Mouse (Mus musculus) central nervous system, embryonic 14 days (tissue): ENCODE results near the gene Tbp. TPM values are rescaled to one million over a fixed set of nuclear protein-coding genes. Genes with fewer than 3 reads are reported as not detected.

ENCODE experiments used
- polyA plus RNA-seq: library from polyadenylated mRNA; depleted of rRNA; stranded (reverse); fragments of >200 nt; gene quantifications from 2 replicates; pipeline ENCODE4 v1.2.3, GENCODE M21; 2012; rRNA removed

Tbp gene
- 85.6 and 92.7 TPM in 2 replicates for polyA plus RNA-seq

DNA sequence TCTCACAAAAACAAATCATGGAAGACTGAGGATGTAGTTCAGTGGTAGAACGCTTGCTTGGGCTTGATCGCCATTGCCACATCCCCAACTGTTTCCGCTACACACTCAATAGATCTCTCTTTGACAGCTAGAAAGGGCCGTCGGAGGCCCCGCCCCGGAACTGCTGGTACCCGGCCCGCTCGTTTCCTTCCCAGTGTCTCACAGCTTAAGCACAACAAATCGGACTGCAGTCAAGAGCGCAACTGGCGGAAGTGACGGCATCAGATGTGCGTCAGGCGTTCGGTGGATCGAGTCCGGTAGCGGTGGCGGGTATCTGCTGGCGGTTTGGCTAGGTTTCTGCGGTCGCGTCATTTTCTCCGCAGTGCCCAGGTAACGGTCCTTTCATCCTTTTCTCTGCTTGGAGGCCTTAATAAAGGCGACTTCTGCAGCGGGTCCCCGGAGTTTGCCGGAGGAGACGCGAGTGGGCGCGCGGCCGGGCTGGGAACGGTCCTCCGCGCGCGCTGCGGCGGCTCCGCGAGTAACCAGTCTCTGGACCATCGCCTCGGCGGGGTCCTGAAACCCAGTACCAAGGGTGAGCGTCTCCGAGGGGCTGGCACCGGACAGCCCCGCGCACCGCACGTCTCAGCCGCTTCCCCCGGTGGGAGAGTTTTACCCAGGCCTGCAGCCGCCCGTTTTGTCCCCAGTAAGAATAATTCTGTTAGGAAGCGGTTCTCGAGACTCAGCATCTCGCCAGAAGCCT is at the start of gene Tbp, which contains the start of gene Psmb1:
Gene Tbp (plus strand): TSS at position 233 of the 739 bp plus-strand sequence.
Gene Psmb1 (minus strand): TSS at position 96 of the 739 bp plus-strand sequence.

DNA sequence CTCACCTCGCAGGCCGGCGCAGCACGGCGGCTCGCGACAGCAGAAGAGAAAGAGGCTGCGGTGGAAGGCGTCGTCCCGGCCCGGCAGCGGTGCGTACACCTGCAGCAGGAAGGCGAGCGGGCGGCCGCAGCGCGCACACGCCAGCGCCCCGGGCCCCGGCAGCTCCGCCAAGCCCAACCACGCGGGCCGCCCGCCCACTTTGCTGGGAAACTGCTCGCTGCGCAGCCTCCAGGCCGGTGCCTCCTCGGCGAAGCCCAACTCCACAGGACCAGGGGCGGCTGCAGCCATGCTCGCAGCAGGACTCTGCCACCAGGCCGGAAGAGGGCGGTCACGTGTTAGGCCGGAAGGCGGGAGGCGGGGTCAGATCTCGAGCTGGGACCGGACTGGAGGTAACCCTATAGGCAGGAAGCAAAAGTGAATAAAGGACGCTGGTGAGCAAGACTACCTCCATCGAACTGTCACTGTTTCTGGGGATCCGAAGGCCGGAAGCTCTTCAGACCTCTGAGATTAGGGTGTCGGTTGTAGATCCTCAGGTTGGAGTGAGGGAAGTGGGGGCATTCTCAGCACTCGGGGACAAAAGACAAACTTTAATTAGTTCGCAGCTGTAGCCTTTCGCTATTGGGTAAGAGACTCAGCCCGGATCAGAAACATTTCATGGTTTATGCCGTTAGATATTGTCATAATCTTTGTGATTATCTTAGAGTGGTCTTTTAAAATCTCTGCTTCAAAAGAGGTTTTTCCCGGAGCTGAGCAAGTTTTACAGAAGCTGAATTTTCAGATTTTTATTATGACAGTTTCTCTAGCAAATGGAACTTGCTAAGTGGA is 27.5 kb downstream of the Tbp start, which contains the start of gene Pdcd2:
Gene Pdcd2 (minus strand): TSS at position 316 of the 825 bp plus-strand sequence.

DNA sequence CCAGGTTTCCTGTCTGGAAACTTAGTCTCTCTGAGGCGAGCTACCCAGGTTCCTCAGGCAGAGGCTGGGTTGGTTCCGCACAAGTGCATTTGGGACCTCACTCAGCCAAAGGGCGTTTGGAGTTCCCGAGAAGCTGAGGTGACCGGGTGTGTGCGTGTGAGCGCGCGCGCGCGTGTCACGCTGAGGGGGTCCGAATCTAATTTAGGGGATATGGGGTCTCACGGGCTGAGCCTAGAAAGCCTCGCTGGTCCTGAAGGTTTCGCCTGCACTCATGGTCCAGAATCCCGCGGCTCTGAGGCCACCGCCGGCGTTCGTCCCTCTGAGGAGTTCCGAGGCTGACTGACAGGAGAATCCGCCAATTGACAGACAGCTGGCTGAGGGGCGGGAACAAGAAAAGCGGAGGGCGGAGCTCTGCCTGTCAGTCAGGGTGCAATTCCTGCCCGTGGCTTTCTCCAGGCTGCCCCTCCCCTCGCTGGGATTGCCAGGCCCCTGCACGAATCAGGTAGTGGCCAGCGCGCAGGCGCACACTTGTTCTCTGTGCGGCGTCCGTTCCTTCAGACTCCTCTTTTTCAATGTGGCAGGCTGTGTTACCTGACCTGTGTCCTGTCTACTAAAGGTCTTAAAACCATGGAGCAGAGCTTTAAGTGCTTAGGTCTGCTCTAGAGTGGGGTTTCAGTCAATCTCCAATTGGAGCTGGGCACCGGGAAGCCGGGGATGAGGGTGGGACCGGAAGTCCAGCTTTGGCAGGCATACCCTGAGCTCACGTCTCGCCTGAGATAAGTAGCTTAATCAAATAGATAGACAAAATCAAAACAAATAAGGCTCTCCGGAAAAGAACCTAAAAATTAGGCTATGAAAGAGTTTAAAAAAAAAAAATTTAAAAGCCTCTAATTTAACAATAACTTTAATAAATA is 64.6 kb downstream of the Tbp start, which contains the start of gene Prdm9:
Gene Prdm9 (minus strand): TSS at position 341 of the 914 bp plus-strand sequence.

Other genes with a start within 250 kb of the Tbp start
- gene Dll1, start 123.0 kb upstream of the Tbp start, polyA plus RNA-seq: 51.2 and 71.8 TPM in 2 replicates
- 26.9 and 27.3 TPM in 2 replicates for gene Fam120b, start 103.7 kb upstream of the Tbp start, polyA plus RNA-seq
- gene Psmb1, start 137 bp upstream of the Tbp start, polyA plus RNA-seq: 161 and 168 TPM in 2 replicates
- gene Pdcd2, start 27.4 kb downstream of the Tbp start, polyA plus RNA-seq: 35.9 and 38.8 TPM in 2 replicates
- gene Prdm9, start 64.5 kb downstream of the Tbp start, polyA plus RNA-seq: 4.1 TPM in 2 replicates
- gene Chd1, start 205.1 kb downstream of the Tbp start, polyA plus RNA-seq: 10.9 and 12.0 TPM in 2 replicates